Mouse (Mus musculus): ENCODE measurements at regions not wholly inside any gene's neighbourhood (a gene's known extent, or its start where the extent isn't known, plus 50 kb on each side); places are given as distances from the start of the nearest gene placed in this dataset.

- no peak for TF ChIP-seq MAFK (IDR thresholded peaks at IDR 0.05; ENCODE audit: insufficient read depth, low read depth, low read length)
- no peak for TF ChIP-seq CHD2 (IDR thresholded peaks at IDR 0.05; ENCODE audit: low read depth, low read length)
- TF ChIP-seq HCFC1 (IDR thresholded peaks at IDR 0.05; ENCODE audit: borderline replicate concordance, insufficient read depth, low read length) = no peak
- TF ChIP-seq ZC3H11A (IDR thresholded peaks at IDR 0.05; ENCODE audit: borderline replicate concordance, low read depth, low read length) = no peak
Measured at GRCm38 (mm10) chr4:33767721-33768120, 156.7 kb upstream of the Cnr1 start.

All from ES-E14 (cell line).